Mouse (Mus musculus) spleen, adult 2 months (tissue): Measurements from ENCODE around the gene Mapk12.

Source experiments
- CTCF ChIP-seq: fragments of 200-500 bp; IDR thresholded peaks from 2 replicates; pipeline ENCODE4 v1.5.1; 2011; ENCODE audit warnings: mild to moderate bottlenecking, inconsistent platforms; ENCODE audit not compliant: insufficient read depth, insufficient read length, insufficient replicate concordance; ENCODE audit errors: extremely low read depth
- POLR2A ChIP-seq: fragments of 200-500 bp; IDR thresholded peaks from 2 replicates; pipeline ENCODE4 v1.6.1; 2011; ENCODE audit warnings: low read depth, low read length, inconsistent platforms

GRCm38 (mm10) chr15:89092181-89092580 is 48.3 kb downstream of the Mapk12 start:
- TF ChIP-seq CTCF (no peak), POLR2A (no peak)
